Mouse (Mus musculus): ENCODE measurements at regions not wholly inside any gene's neighbourhood (a gene's known extent, or its start where the extent isn't known, plus 50 kb on each side); places are given as distances from the start of the nearest gene placed in this dataset.

DNA sequence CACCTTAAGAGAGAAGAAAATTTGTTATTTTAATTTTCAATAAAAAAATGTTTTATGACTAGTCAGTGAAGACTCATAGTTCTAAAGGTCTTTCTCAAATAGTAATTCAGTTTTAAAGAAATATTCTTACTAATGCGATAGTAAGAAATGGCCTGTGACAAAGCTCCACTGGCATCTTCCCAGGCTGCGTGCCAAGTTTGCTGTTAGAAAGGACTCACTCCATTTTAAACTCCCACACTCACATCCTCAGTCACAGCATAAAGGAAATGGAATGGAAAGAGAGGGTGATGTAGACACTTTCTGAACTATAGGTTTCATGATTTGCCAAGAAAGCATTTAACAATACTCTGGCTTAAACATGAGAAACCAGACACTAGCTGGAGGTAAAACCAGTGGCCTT is 436.6 kb downstream of the Mei4 start:
- no peak overlapping the region for H3K27ac ChIP-seq (ENCODE audit: insufficient read depth, low read depth)

GRCm38 (mm10) chr9:82306285-82306684 is 442.8 kb downstream of the Mei4 start:
- Histone ChIP-seq H3K4me1 (ENCODE audit: control insufficient read depth in 1 of 2, insufficient read depth in 2 of 2) (no peaks in the 10 kb centered on the region), H3K27me3 (replicated peaks) (no peaks in the 10 kb centered on the region), H3K79me2 (replicated peaks; ENCODE audit: control insufficient read depth, extremely low read depth, insufficient read depth, poor library complexity, severe bottlenecking) (no peaks in the 10 kb centered on the region), H3K9me3 (replicated peaks; ENCODE audit: low read length) (no peaks in the 10 kb centered on the region), H3K9ac (ENCODE audit: insufficient read depth, low read depth) (no peak overlapping the region), H3K36me3 (replicated peaks in 1 of 2; ENCODE audit: control insufficient read depth in 1 of 2, insufficient read depth in 1 of 2, low read length in 1 of 2) (no peaks in the 10 kb centered on the region), H3K4me2 (ENCODE audit: insufficient read depth, low read depth, poor library complexity, severe bottlenecking) (no peak overlapping the region), H3K27ac (ENCODE audit: insufficient read depth, low read depth) (no peak overlapping the region), H3K4me3 (replicated peaks in 1 of 3; ENCODE audit: low read depth in 2 of 3, low read length in 2 of 3, poor library complexity in 1 of 3) (no peak overlapping the region)
- DNase-seq (ENCODE audit: extremely low read depth) = no peak
- in situ Hi-C loops (cut with MboI; ENCODE audit: low pct_ligation_motif_present, low pct_unique_long_range_greater_than_20kb, low sequenced_read_pairs) (no loop called here), dilution Hi-C loops (cut with MboI; ENCODE audit: extremely low pct_ligation_motif_present, extremely low pct_unique_long_range_greater_than_20kb, low sequenced_read_pairs) (no loop called here)
- TF ChIP-seq EP300 (IDR thresholded peaks at IDR 0.05; ENCODE audit: low read length) (no peak), RAD21 (IDR thresholded peaks at IDR 0.05; ENCODE audit: low read depth, low read length) (no peak), POLR2A (IDR thresholded peaks at IDR 0.05; ENCODE audit: low read depth, low read length) (no peak), RCOR1 (conservative IDR thresholded peaks at IDR 0.05; ENCODE audit: low read depth, low read length) (no peak), UBTF (IDR thresholded peaks at IDR 0.05; ENCODE audit: low read depth, low read length) (no peak), CHD2 (IDR thresholded peaks at IDR 0.05; ENCODE audit: low read length) (no peak), MAZ (IDR thresholded peaks at IDR 0.05; ENCODE audit: low read depth, low read length) (no peak), USF2 (conservative IDR thresholded peaks at IDR 0.05; ENCODE audit: low read depth, low read length) (no peak), ZMIZ1 (IDR thresholded peaks at IDR 0.05; ENCODE audit: low read depth, low read length) (no peak), HCFC1 (IDR thresholded peaks at IDR 0.05; ENCODE audit: low read depth, low read length) (no peak), ELF1 (IDR thresholded peaks at IDR 0.05; ENCODE audit: low read depth, low read length) (no peak), POLR2AphosphoS2 (IDR thresholded peaks at IDR 0.05; ENCODE audit: low read depth, low read length) (no peak), CTCF (conservative IDR thresholded peaks at IDR 0.05 in 1 of 2, IDR thresholded peaks at IDR 0.05 in 1 of 2; ENCODE audit: low read depth in 2 of 2, low read length in 2 of 2) (no peak), CHD1 (IDR thresholded peaks at IDR 0.05; ENCODE audit: low read depth, low read length) (no peak), IRF4 (IDR thresholded peaks at IDR 0.05; ENCODE audit: low read depth, low read length) (no peak), SMC3 (IDR thresholded peaks at IDR 0.05; ENCODE audit: low read depth, low read length) (no peak)

More for the DNA sequence above, 436.6 kb downstream of the Mei4 start:
- Histone ChIP-seq H3K4me3 (replicated peaks in 1 of 3; ENCODE audit: low read depth in 2 of 3, low read length in 2 of 3, poor library complexity in 1 of 3) (no peak overlapping the region), H3K79me2 (replicated peaks; ENCODE audit: control insufficient read depth, extremely low read depth, insufficient read depth, poor library complexity, severe bottlenecking) (no peaks in the 10 kb centered on the region), H3K36me3 (replicated peaks in 1 of 2; ENCODE audit: control insufficient read depth in 1 of 2, insufficient read depth in 1 of 2, low read length in 1 of 2) (no peaks in the 10 kb centered on the region), H3K9me3 (replicated peaks; ENCODE audit: low read length) (no peaks in the 10 kb centered on the region), H3K4me1 (ENCODE audit: control insufficient read depth in 1 of 2, insufficient read depth in 2 of 2) (no peaks in the 10 kb centered on the region), H3K4me2 (ENCODE audit: insufficient read depth, low read depth, poor library complexity, severe bottlenecking) (no peak overlapping the region), H3K27me3 (replicated peaks) (no peaks in the 10 kb centered on the region), H3K9ac (ENCODE audit: insufficient read depth, low read depth) (no peak overlapping the region)
- in situ Hi-C loops (cut with MboI; ENCODE audit: low pct_ligation_motif_present, low pct_unique_long_range_greater_than_20kb, low sequenced_read_pairs) = no loop called here
- TF ChIP-seq RCOR1 (conservative IDR thresholded peaks at IDR 0.05; ENCODE audit: low read depth, low read length) (no peak), POLR2A (IDR thresholded peaks at IDR 0.05; ENCODE audit: low read depth, low read length) (no peak), JUN (IDR thresholded peaks at IDR 0.05; ENCODE audit: insufficient read depth, low read depth, low read length) (no peak)
- DNase-seq (ENCODE audit: extremely low read depth) = no peak
- dilution Hi-C loops (cut with MboI; ENCODE audit: extremely low pct_ligation_motif_present, extremely low pct_unique_long_range_greater_than_20kb, low sequenced_read_pairs) = no loop called here

All from CH12.LX (cell line).